Mouse (Mus musculus) thymus, postnatal 0 days (tissue): Measurements from ENCODE around the gene Rab7b. TPM values are rescaled to one million over a fixed set of nuclear protein-coding genes. Genes with fewer than 3 reads are reported as not detected.

Source experiments
- DNase-seq: peaks from one replicate; pipeline ENCODE4 v3.0.0-alpha.2; 2015; ENCODE audit warnings: low spot score
- polyA plus RNA-seq: library from polyadenylated mRNA; unstranded; fragments of >200 nt; fragmentation: Nextera tagmentation; extraction: Ambion mirVana; gene quantifications from 2 replicates; pipeline ENCODE4 v1.2.1, GENCODE M21; 2015

The Rab7b gene
- polyA plus RNA-seq, 1 experiment from 2014 or later = 4.2 TPM

DNA sequence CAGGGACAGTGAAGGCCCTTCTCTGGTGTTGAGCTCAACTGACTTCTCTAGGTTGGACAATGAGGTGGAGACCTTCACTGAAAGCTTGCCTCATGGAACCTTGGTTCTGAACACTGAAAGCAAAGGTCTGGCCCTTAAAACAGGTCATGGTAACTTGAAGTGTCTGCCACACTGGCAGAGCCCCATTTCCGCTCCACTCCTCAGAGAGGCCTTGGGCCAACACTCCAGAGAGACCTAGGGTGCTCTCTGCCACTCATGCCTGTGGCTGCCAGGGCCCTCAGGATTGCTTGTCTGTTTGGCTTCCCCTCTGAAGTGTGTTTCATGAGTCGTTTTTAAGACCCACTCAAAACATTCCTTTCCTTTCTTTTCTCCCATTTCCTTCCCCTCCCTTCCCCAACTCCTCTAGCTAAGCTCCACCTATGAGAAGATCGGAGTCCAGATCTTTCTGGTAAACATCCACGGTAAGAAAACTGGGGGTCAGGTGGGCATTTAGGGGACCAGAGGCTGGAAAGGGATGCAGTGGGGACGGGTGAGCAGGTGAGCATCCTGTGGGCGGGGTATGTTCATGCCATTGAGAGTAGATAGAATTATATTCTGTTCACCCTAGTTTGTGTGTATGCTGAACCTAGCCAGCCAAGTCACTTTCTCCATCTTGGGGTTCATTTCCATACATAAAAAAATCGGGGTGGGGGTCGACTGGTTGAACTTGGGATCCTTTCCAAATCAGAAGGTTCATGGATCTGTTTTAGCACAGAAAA lies 76.3 kb downstream of the Rab7b start:
- no peak for DNase-seq

Other genes starting within 250 kb of the Rab7b start
- gene Srgap2, start 161.3 kb upstream of the Rab7b start, polyA plus RNA-seq = 7.3 and 8.6 TPM in 2 replicates
- 6.5 and 6.8 TPM in 2 replicates for gene Fam72a, start 160.8 kb upstream of the Rab7b start, polyA plus RNA-seq
- not detected in 2 replicates for gene Avpr1b, start 89.5 kb upstream of the Rab7b start, polyA plus RNA-seq
- gene Ctse, start 50.4 kb upstream of the Rab7b start, polyA plus RNA-seq = 6.8 and 9.0 TPM in 2 replicates
- 0.08 and 0.14 TPM in 2 replicates for gene Slc26a9, start 55.3 kb downstream of the Rab7b start, polyA plus RNA-seq
- gene Pm20d1, start 108.7 kb downstream of the Rab7b start, polyA plus RNA-seq = 0.95 and 1.4 TPM in 2 replicates
- 7.7 and 7.8 TPM in 2 replicates for gene Slc41a1, start 138.8 kb downstream of the Rab7b start, polyA plus RNA-seq
- 33.3 and 36.6 TPM in 2 replicates for gene Rab29, start 178.5 kb downstream of the Rab7b start, polyA plus RNA-seq
- gene Nucks1, start 221.8 kb downstream of the Rab7b start, polyA plus RNA-seq = 80.4 and 102 TPM in 2 replicates